Mouse (Mus musculus): ENCODE measurements at regions not wholly inside any gene's neighbourhood (a gene's known extent, or its start where the extent isn't known, plus 50 kb on each side); places are given as distances from the start of the nearest gene placed in this dataset.

- H3K4me1 ChIP-seq (ENCODE audit: control insufficient read depth, insufficient read depth, low read length) = no peaks in the 10 kb centered on the region
- H3K4me3 ChIP-seq (ENCODE audit: insufficient read depth, low read length) = no peak overlapping the region
- TF ChIP-seq POLR2A (IDR thresholded peaks at IDR 0.05; ENCODE audit: extremely low read depth, insufficient read depth, low read length) = no peak
- H3K27ac ChIP-seq (ENCODE audit: insufficient read depth, low read length) = no peak overlapping the region
These were observed 188.0 kb upstream of the Camk1g start for GRCm38 (mm10) chr1:193558122-193558521.

- no peak overlapping the region for H3K27ac ChIP-seq (ENCODE audit: insufficient read depth, low read length)
- H3K4me1 ChIP-seq (ENCODE audit: control insufficient read depth, insufficient read depth, low read length) = no peaks in the 10 kb centered on the region
- no peak for TF ChIP-seq POLR2A (IDR thresholded peaks at IDR 0.05; ENCODE audit: extremely low read depth, insufficient read depth, low read length)
- TF ChIP-seq CTCF (IDR thresholded peaks at IDR 0.05; ENCODE audit: extremely low read depth, insufficient read depth, low read length) = no peak
- no peak overlapping the region for H3K4me3 ChIP-seq (ENCODE audit: insufficient read depth, low read length)
These were observed 184.6 kb upstream of the Camk1g start for GRCm38 (mm10) chr1:193554731-193555130.

DNA sequence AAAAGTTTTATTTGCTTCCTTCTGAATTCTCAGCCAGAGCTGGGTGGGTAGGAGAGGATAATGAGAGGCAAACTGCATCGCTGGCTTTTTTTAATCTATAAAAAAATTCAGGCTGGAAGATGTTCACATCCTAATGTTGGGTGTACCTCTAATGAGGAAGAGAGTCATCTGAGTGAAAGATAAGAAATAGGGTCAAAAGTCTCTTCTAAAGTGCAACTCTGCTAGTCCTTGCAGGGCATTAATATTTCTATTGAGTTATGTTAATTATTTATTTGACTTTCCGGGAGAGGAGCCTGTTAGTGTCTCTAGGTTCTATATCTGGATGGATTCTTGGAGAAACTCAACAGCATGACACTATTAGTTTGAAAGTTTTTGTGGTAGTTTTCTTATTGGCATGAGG, 182.2 kb upstream of the Camk1g start:
- TF ChIP-seq CTCF (IDR thresholded peaks at IDR 0.05; ENCODE audit: extremely low read depth, insufficient read depth, low read length) (no peak), POLR2A (IDR thresholded peaks at IDR 0.05; ENCODE audit: extremely low read depth, insufficient read depth, low read length) (no peak)
- Histone ChIP-seq H3K4me1 (ENCODE audit: control insufficient read depth, insufficient read depth, low read length) (no peaks in the 10 kb centered on the region), H3K4me3 (ENCODE audit: insufficient read depth, low read length) (no peak overlapping the region), H3K27ac (ENCODE audit: insufficient read depth, low read length) (no peak overlapping the region)

- Histone ChIP-seq H3K27ac (ENCODE audit: insufficient read depth, low read length) (no peak overlapping the region), H3K4me1 (ENCODE audit: control insufficient read depth, insufficient read depth, low read length) (no peaks in the 10 kb centered on the region), H3K4me3 (ENCODE audit: insufficient read depth, low read length) (no peak overlapping the region)
- no peak for TF ChIP-seq CTCF (IDR thresholded peaks at IDR 0.05; ENCODE audit: extremely low read depth, insufficient read depth, low read length)
- no peak for TF ChIP-seq POLR2A (IDR thresholded peaks at IDR 0.05; ENCODE audit: extremely low read depth, insufficient read depth, low read length)
These were observed 181.2 kb upstream of the Camk1g start for GRCm38 (mm10) chr1:193551340-193551739.

GRCm38 (mm10) chr1:193550761-193551160, 180.7 kb upstream of the Camk1g start:
- TF ChIP-seq POLR2A (IDR thresholded peaks at IDR 0.05; ENCODE audit: extremely low read depth, insufficient read depth, low read length) (no peak), CTCF (IDR thresholded peaks at IDR 0.05; ENCODE audit: extremely low read depth, insufficient read depth, low read length) (no peak)
- Histone ChIP-seq H3K4me3 (ENCODE audit: insufficient read depth, low read length) (no peak overlapping the region), H3K27ac (ENCODE audit: insufficient read depth, low read length) (no peak overlapping the region), H3K4me1 (ENCODE audit: control insufficient read depth, insufficient read depth, low read length) (no peaks in the 10 kb centered on the region)

GRCm38 (mm10) chr1:193547356-193547755, 177.3 kb upstream of the Camk1g start:
- H3K4me3 ChIP-seq (ENCODE audit: insufficient read depth, low read length) = no peak overlapping the region
- no peak overlapping the region for H3K27ac ChIP-seq (ENCODE audit: insufficient read depth, low read length)
- no peaks in the 10 kb centered on the region for H3K4me1 ChIP-seq (ENCODE audit: control insufficient read depth, insufficient read depth, low read length)
- TF ChIP-seq POLR2A (IDR thresholded peaks at IDR 0.05; ENCODE audit: extremely low read depth, insufficient read depth, low read length) = no peak
- no peak for TF ChIP-seq CTCF (IDR thresholded peaks at IDR 0.05; ENCODE audit: extremely low read depth, insufficient read depth, low read length)

DNA sequence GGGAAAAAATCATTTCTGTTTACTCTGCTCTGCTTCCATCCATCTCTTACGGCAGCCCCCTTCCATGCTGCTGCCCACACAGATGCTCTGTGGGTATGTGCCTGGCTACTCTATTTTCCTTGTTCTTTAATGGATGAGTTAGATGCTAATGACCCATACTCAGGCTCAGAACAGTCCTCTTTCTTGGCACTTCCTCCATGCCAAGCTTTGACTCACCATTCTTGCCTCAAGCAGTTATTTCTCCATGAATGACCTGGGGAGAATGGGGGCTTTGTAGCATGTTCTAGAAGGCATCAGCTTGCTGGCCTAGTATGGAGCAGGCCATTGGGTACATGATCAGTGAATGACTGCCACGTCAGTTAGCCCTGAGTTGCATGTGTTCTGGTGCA, 175.9 kb upstream of the Camk1g start:
- TF ChIP-seq CTCF (IDR thresholded peaks at IDR 0.05; ENCODE audit: extremely low read depth, insufficient read depth, low read length) (no peak), POLR2A (IDR thresholded peaks at IDR 0.05; ENCODE audit: extremely low read depth, insufficient read depth, low read length) (no peak)
- Histone ChIP-seq H3K27ac (ENCODE audit: insufficient read depth, low read length) (no peak overlapping the region), H3K4me1 (ENCODE audit: control insufficient read depth, insufficient read depth, low read length) (no peaks in the 10 kb centered on the region), H3K4me3 (ENCODE audit: insufficient read depth, low read length) (no peak overlapping the region)

DNA sequence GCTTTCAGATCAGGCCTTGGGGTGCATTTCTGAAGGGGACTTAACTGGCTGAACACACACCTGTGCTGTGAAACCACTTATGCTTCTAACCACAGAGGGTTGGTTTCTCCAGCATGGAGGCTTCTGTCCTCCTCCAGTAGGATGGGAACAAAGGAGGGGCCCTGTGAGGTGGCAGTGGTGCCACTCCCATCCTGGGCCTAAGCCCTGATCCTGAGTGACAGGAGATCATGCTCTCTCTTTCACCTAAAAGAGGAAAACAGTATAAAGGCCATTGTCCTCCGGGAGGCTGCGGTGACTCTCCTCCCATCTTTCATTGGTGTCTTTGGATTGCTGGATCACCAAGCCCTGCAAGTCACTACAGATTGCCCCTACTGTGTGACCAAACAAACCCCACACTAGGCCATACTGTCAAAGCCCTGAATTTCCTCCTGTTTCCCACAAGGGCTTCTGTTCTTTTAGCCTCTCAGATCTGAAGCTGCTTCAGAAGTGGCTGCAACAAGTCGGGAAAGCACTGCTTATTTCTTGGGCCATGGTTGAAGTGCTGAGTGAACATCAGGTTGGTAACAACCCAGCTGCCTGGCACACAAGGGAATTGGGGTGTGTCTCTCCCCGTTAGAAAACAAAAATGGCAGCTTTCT, 175.4 kb upstream of the Camk1g start:
- Histone ChIP-seq H3K4me1 (ENCODE audit: control insufficient read depth, insufficient read depth, low read length) (no peaks in the 10 kb centered on the region), H3K4me3 (ENCODE audit: insufficient read depth, low read length) (no peak overlapping the region), H3K27ac (ENCODE audit: insufficient read depth, low read length) (no peak overlapping the region)
- TF ChIP-seq CTCF (IDR thresholded peaks at IDR 0.05; ENCODE audit: extremely low read depth, insufficient read depth, low read length) = no peak
- TF ChIP-seq POLR2A (IDR thresholded peaks at IDR 0.05; ENCODE audit: extremely low read depth, insufficient read depth, low read length) = no peak

- no peak overlapping the region for H3K4me3 ChIP-seq (ENCODE audit: insufficient read depth, low read length)
- no peak overlapping the region for H3K27ac ChIP-seq (ENCODE audit: insufficient read depth, low read length)
- H3K4me1 ChIP-seq (ENCODE audit: control insufficient read depth, insufficient read depth, low read length) = no peaks in the 10 kb centered on the region; the same call in 1 of the 2 replicates
- TF ChIP-seq POLR2A (IDR thresholded peaks at IDR 0.05; ENCODE audit: extremely low read depth, insufficient read depth, low read length) = no peak
- no peak for TF ChIP-seq CTCF (IDR thresholded peaks at IDR 0.05; ENCODE audit: extremely low read depth, insufficient read depth, low read length)
These were observed 174.7 kb upstream of the Camk1g start for GRCm38 (mm10) chr1:193544804-193545203.

DNA sequence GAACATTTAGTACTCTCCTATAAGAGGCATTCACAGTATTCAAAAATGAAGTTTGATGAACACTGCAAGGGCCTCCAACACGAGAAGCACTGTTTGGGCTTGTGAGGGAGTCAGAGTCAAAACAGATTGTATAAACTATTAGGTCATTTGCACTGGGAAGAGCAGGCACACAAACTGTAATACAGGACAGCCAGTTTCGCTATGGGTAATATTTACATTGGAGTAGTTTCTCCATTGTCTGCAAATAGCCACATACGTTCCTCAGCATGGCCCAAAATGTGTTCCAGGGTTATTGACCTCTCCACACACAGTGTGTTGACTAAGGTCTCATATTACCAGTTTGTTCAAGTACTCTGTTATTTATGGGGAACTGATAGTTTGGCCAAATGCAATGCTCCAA, 173.7 kb upstream of the Camk1g start:
- TF ChIP-seq POLR2A (IDR thresholded peaks at IDR 0.05; ENCODE audit: extremely low read depth, insufficient read depth, low read length) = no peak
- TF ChIP-seq CTCF (IDR thresholded peaks at IDR 0.05; ENCODE audit: extremely low read depth, insufficient read depth, low read length) = no peak
- Histone ChIP-seq H3K4me3 (ENCODE audit: insufficient read depth, low read length) (no peak overlapping the region), H3K4me1 (ENCODE audit: control insufficient read depth, insufficient read depth, low read length) (no peaks in the 10 kb centered on the region; the same call in 1 of the 2 replicates), H3K27ac (ENCODE audit: insufficient read depth, low read length) (no peak overlapping the region)

Data from cortical plate, adult 2 months (tissue).